Mouse (Mus musculus): ENCODE measurements around the gene Tex9.

DNA sequence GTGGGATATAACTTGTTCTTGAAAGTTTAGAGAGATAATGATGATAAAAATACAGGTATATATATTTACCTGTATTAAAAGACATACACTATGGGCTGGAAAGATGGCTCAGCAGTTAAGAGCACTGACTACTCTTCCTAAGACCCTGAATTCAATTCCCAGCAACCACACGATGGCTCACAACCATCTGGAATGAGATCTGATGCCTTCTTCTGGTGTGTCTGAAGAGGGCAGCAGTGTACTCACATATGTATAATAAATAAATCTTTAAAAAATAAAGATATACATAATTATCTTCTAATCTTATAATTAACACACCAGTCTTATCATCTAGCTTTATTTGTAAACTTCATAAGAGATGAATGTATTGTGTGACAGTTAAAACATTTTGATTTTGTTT is 35.6 kb downstream of the Tex9 start:
- no peak for TF ChIP-seq CTCF (conservative IDR thresholded peaks at IDR 0.05; ENCODE audit: insufficient read depth, insufficient read length, low read depth, low read length)
- no peak for TF ChIP-seq POLR2A (IDR thresholded peaks at IDR 0.05; ENCODE audit: low read depth, low read length)

Measured in kidney, adult 2 months (tissue).